ENCODE assay signal across 8 mouse cellular contexts in the genomic region with DNA sequence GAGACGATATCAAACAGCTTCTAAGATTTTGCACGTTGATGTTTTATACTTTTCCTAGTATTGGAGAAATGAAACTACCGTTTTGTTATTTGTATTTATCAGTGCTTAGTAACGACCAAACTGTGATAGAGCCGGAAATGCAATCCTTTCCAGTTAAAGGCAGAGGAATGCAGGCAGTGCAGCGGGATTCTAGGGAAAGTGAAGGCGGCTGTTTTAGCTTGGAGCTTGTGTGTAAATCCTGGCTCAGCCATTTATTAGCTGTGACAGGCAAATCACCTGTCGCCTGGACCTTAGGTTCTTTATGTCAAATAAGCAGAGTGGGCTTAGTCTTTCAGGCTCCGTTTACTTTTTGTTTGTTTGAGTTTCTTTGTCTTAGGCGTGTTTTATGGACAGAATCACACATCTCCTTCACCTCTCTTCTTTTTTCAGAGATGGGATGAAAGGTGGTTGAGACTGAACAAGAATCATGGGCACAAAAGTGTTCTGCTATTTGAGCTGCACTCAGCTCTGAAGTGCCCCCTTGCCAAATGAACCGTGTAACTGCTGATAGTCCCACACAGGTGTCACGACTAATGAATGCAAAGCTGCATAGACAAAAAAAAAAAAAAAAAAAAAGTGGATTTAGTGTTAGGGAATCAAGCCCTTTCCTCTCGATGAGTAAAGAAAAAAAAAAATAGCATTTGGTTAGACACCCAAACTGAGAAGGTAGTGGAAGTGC. TPM values are rescaled to one million over a fixed set of nuclear protein-coding genes. Genes with fewer than 3 reads are reported as not detected.
DNase-seq lines count a peak whose midpoint lies in the region; ATAC-seq and TF ChIP-seq lines count a peak whose summit lies in the region.

No protein-coding gene starts in this region.

- intact Hi-C loops in heart, postnatal 25 days (cut with DNase I), result loop anchor here (5.0 kb wide), 2 partner anchors 46 to 109 kb away; a partner anchor contains a TSS

- H3K9me3 ChIP-seq in forebrain, embryonic 13.5 days (replicated peaks), result no peaks in the 10 kb centered on the region
- no peaks in the 10 kb centered on the region for H3K9me3 ChIP-seq in intestine, postnatal 0 days (ENCODE audit: control insufficient read depth)

- ATAC-seq in forebrain, embryonic 13.5 days, result no peak
- no peak for ATAC-seq in intestine, postnatal 0 days

- peak overlapping the region; percentile 80 for H3K4me2 ChIP-seq in forebrain, embryonic 13.5 days
- peak overlapping the region; percentile 95 for H3K4me2 ChIP-seq in intestine, postnatal 0 days (replicated peaks; ENCODE audit: low read depth)

- no peaks in the 10 kb centered on the region for H3K36me3 ChIP-seq in forebrain, embryonic 13.5 days (ENCODE audit: poor library complexity, severe bottlenecking)
- no peaks in the 10 kb centered on the region for H3K36me3 ChIP-seq in intestine, postnatal 0 days (ENCODE audit: control insufficient read depth, insufficient read depth)
- H3K36me3 ChIP-seq in macrophage (ENCODE audit: inconsistent target), result no peaks in the 10 kb centered on the region

- H3K4me1 ChIP-seq in forebrain, embryonic 13.5 days, result peaks cover 32% of the 10 kb centered on the region
- 0 out of 2 replicates have a peak, but pooled peaks cover 2% of the 10 kb centered on the region for H3K4me1 ChIP-seq in intestine, postnatal 0 days (replicated peaks; ENCODE audit: control insufficient read depth, insufficient read depth, low read length)

- no peaks in the 10 kb centered on the region for H3K27me3 ChIP-seq in forebrain, embryonic 13.5 days
- H3K27me3 ChIP-seq in intestine, postnatal 0 days (replicated peaks; ENCODE audit: control insufficient read depth, insufficient read depth, low read length), result no peaks in the 10 kb centered on the region

- H3K9ac ChIP-seq in forebrain, embryonic 13.5 days, result peak overlapping the region; percentile 75; the same call in 1 of the 2 replicates
- H3K9ac ChIP-seq in intestine, postnatal 0 days (ENCODE audit: low read depth, low read length), result 0 out of 2 replicates have a peak overlapping the region, but pooled peaks have one; percentile 51

- no peak for TF ChIP-seq CTCF in intestine, postnatal 0 days (IDR thresholded peaks at IDR 0.05; ENCODE audit: low read depth)

- WGBS in forebrain, embryonic 13.5 days, result 2% methylated on average over 13 of the region's 13 CpGs
- 17% methylated on average over 13 of the region's 13 CpGs for WGBS in intestine, postnatal 0 days
- 43% methylated on average over 12 of the region's 13 CpGs for whole genome bisulfite sequencing in macrophage (ENCODE audit: missing documents)

- no peaks in the 10 kb centered on the region for H3K79me2 ChIP-seq in macrophage (ENCODE audit: inconsistent target)

- peak overlapping the region; percentile 61 for H3K4me3 ChIP-seq in forebrain, embryonic 13.5 days
- peak overlapping the region; percentile 81 for H3K4me3 ChIP-seq in intestine, postnatal 0 days (ENCODE audit: low read depth, low read length)
- peak overlapping the region; percentile 54 for H3K4me3 ChIP-seq in macrophage (ENCODE audit: inconsistent target)

- DNase-seq in heart, adult 11 months, result peak; percentile 74
- DNase-seq in heart, postnatal 25 days (ENCODE audit: low spot score), result no peak
- no peak for DNase-seq in ovary, postnatal 14 days (ENCODE audit: low spot score)
- no peak for DNase-seq in frontal cortex, adult 2 months (ENCODE audit: extremely low spot score in 1 of 2, low spot score in 1 of 2)
- DNase-seq in right cerebral cortex, postnatal 36 days (ENCODE audit: low spot score in 2 of 2), result no peak

- H3K27ac ChIP-seq in forebrain, embryonic 13.5 days, result no peak overlapping the region
- H3K27ac ChIP-seq in intestine, postnatal 0 days (ENCODE audit: low read depth, low read length), result peak overlapping the region; percentile 28; the same call in 1 of the 2 replicates
- no peak overlapping the region for H3K27ac ChIP-seq in macrophage

RNA-seq across cellular contexts. Expression of a gene that starts 1.1 kb away (rescaled TPM):
- 1 to 10 TPM in 1 of 2 experiments, under 1 TPM in 1; 0.78 to 1.0 TPM for total RNA-seq in heart, postnatal 25 days (2021)
- polyA plus RNA-seq in forebrain, embryonic 13.5 days (2015; fragmentation: Nextera tagmentation; extraction: Ambion mirVana), result 5.5 and 5.7 TPM in 2 replicates
- polyA plus RNA-seq in intestine, postnatal 0 days (2015; fragmentation: Nextera tagmentation; extraction: Ambion mirVana), result 0.69 and 1.2 TPM in 2 replicates
- total RNA-seq in macrophage (2018; cell fraction: chromatin; rRNA removed), result 10 to 100 TPM in 25 of 26 experiments, 1 to 10 TPM in 1; 8.9 to 59.2 (median 41.3) TPM
- total RNA-seq in macrophage (2018; cell fraction: cytosol; rRNA removed), result 1 to 10 TPM; 1.3 to 4.0 (median 2.0) TPM
- total RNA-seq in macrophage (2018; cell fraction: nucleus; rRNA removed), result 10 to 100 TPM in 19 of 26 experiments, 1 to 10 TPM in 7; 5.0 to 29.8 (median 15.7) TPM
- polyA plus RNA-seq in macrophage (2018), result 1.1 to 1.3 TPM (median 1.2 TPM) in 3 replicates
- polyA plus RNA-seq in frontal cortex, adult 2 months (2012; rRNA removed), result 3.9 and 4.2 TPM in 2 replicates

RNA-seq across cellular contexts. Expression of a gene that starts 40.2 kb away (rescaled TPM):
- 10 to 100 TPM; 15.9 to 19.5 TPM for total RNA-seq in heart, postnatal 25 days (2021)
- 345 and 371 TPM in 2 replicates for polyA plus RNA-seq in forebrain, embryonic 13.5 days (2015; fragmentation: Nextera tagmentation; extraction: Ambion mirVana)
- 32.1 and 32.4 TPM in 2 replicates for polyA plus RNA-seq in intestine, postnatal 0 days (2015; fragmentation: Nextera tagmentation; extraction: Ambion mirVana)
- 10 to 100 TPM in 21 of 26 experiments, 1 to 10 TPM in 5; 4.2 to 61.8 (median 14.1) TPM for total RNA-seq in macrophage (2018; cell fraction: chromatin; rRNA removed)
- 10 to 100 TPM in 3 of 26 experiments, 1 to 10 TPM in 23; 4.8 to 12.5 (median 7.5) TPM for total RNA-seq in macrophage (2018; cell fraction: cytosol; rRNA removed)
- total RNA-seq in macrophage (2018; cell fraction: nucleus; rRNA removed), result 10 to 100 TPM in 15 of 26 experiments, 1 to 10 TPM in 11; 2.1 to 49.8 (median 11.5) TPM
- 5.6 to 19.2 TPM (median 15.7 TPM) in 3 replicates for polyA plus RNA-seq in macrophage (2018)
- polyA plus RNA-seq in frontal cortex, adult 2 months (2012; rRNA removed), result 255 and 272 TPM in 2 replicates
